Mouse (Mus musculus): ENCODE results near the gene Reep3. TPM values are rescaled to one million over a fixed set of nuclear protein-coding genes. Genes with fewer than 3 reads are reported as not detected.
A peak's percentile ranks its signal among the peaks of the same experiment; 100 is the strongest.
"Not testable (repeated sequence)": the region's sequence is repeated elsewhere in the genome, so short reads cannot be mapped to it uniquely, and the experiment has no call there.

Reep3 gene
- polyA plus RNA-seq, 1 experiment from 2014 or later, result 7.5 TPM

GRCm38 (mm10) chr10:67003743-67004526, 92.8 kb downstream of the Reep3 start:
- ATAC-seq (ENCODE audit: low read depth) (peak; percentile 65), DNase-seq (peak; percentile 27)
- peak overlapping the region; percentile 51 for H3K9ac ChIP-seq
- H3K27me3 ChIP-seq, result peaks cover 16% of the 10 kb centered on the region
- under 1% methylated on average over 22 of the region's 22 CpGs for WGBS (ENCODE audit: insufficient replicate concordance)
- H3K4me2 ChIP-seq, result peak overlapping the region; percentile 76
- H3K9me3 ChIP-seq (replicated peaks), result no peaks in the 10 kb centered on the region
- peaks cover 30% of the 10 kb centered on the region for H3K4me1 ChIP-seq (replicated peaks)
- H3K4me3 ChIP-seq (replicated peaks), result peak overlapping the region; percentile 48
- no peaks in the 10 kb centered on the region for H3K36me3 ChIP-seq
- peak overlapping the region; percentile 60 for H3K27ac ChIP-seq

DNA sequence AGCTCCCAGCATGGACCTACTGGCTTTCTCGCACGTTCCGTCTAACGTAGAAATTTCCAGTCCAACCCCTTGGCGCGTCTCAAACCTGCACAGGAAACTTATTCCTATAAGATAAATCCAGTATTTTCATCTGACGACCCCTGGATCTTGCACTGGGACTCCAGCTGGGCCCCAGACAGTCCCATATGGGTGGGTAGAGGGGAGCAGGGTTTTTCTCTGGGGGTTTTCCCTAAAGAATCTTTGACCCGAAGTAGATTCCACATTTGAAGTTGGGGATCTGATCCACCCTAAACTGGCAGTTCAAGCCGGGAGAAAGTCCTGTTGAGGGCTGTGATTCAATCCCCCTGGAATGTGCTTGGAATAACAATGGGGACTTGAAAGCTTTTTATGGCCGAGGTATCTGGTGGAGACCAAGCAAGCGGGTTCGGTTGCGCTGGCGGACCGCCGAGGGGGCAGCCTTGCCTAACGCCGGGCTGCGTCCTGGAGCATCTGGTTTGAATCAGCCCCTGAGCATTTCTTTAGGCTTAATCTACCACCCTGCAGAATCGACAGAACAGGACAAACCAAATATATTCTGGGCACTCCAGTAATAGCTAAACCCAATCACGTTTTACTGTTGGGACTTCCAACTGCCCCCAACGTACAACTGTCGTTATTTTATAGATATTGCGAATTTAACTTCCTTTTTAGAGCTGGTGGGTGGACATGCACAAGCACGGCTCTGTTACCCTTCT, 93.6 kb downstream of the Reep3 start:
- WGBS (ENCODE audit: insufficient replicate concordance), result 4% methylated on average over 25 of the region's 25 CpGs
- Histone ChIP-seq H3K9me3 (replicated peaks) (no peaks in the 10 kb centered on the region), H3K4me3 (replicated peaks) (peak overlapping the region; percentile 48), H3K27ac (peak overlapping the region; percentile 60), H3K9ac (peak overlapping the region; percentile 51), H3K27me3 (peaks cover 16% of the 10 kb centered on the region), H3K36me3 (no peaks in the 10 kb centered on the region), H3K4me1 (replicated peaks) (peaks cover 30% of the 10 kb centered on the region), H3K4me2 (peak overlapping the region; percentile 76)
- DNase-seq (no peak), ATAC-seq (ENCODE audit: low read depth) (no peak)

DNA sequence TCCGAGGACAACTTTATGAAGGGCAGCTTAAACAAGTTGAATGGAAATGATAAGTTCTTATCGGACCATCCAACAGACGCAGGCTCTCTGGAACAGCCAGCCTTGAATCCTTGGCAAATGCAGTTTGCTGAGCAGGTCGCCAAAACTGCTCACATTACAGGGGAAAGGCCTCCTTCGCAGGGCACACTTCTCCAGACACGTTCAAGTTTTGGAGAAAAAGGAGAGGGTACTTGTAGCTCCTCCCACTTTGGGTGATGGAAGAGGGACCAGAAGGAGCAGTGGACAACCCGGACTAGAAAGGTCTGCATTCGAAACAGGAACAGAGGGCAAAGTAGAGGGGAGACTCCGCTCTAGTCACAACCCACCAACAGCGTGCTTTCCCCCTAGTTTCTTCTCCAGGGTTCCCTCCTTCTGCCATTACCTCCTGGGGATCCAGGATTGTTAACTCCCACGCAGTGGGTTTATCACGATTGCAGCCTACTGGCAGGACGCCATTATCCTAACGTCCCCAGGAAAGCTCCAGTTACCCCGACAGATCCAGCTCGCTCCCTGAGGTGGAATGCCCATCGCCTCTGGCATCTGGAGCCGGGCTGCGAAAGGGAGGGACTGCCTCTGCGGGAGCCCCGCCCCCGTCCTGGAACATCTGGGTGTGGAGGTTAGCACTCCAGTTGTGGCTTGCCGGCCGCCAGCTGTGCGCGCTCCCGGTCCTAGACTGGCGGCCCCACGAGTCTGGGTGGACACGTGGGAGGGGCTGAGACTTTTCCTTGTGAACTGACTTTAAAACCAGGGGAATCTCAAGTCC, 94.3 kb downstream of the Reep3 start:
- Histone ChIP-seq H3K4me2 (peak overlapping the region; percentile 76), H3K4me1 (replicated peaks) (peaks cover 30% of the 10 kb centered on the region), H3K4me3 (replicated peaks) (peak overlapping the region; percentile 48), H3K36me3 (no peaks in the 10 kb centered on the region), H3K9me3 (replicated peaks) (no peaks in the 10 kb centered on the region), H3K27me3 (peaks cover 16% of the 10 kb centered on the region), H3K9ac (peak overlapping the region; percentile 51), H3K27ac (0 out of 2 replicates have a peak overlapping the region, but pooled peaks have one; percentile 60)
- peak; percentile 56 for DNase-seq
- 14% methylated on average over 30 of the region's 30 CpGs for WGBS (ENCODE audit: insufficient replicate concordance)
- peak; percentile 55; the same call in 1 of the 2 replicates for ATAC-seq (ENCODE audit: low read depth)

GRCm38 (mm10) chr10:67000958-67001615, 95.7 kb downstream of the Reep3 start:
- DNase-seq; H3K27ac ChIP-seq; H3K9me3 ChIP-seq (replicated peaks); H3K4me3 ChIP-seq (replicated peaks); H3K36me3 ChIP-seq; ATAC-seq (ENCODE audit: low read depth); H3K9ac ChIP-seq; H3K4me2 ChIP-seq: not testable (repeated sequence)
- 85% methylated on average over 13 of the region's 13 CpGs for WGBS (ENCODE audit: insufficient replicate concordance)
- Histone ChIP-seq H3K4me1 (replicated peaks) (peaks cover 30% of the 10 kb centered on the region), H3K27me3 (peaks cover 16% of the 10 kb centered on the region)

DNA sequence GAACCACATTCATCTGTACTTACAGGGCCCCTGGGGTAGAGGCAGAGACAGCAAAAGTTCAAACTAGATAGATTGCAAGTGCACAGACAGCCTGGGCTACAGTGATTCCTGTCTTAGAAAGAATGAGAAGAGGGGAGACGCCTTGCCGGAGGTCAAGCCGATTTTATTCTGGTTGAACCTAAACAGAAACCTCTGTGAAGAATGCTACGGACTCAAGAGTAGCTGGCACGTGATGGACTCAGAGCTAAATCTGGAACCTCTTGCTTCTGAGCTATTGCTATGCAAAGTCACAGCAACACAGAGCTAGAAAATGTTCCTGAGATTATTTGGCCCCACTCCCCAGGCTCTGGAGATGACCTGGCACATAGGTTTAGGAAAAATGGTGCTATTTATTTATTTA, 96.6 kb downstream of the Reep3 start:
- no peak overlapping the region for H3K9ac ChIP-seq
- H3K4me2 ChIP-seq, result no peak overlapping the region
- ATAC-seq (ENCODE audit: low read depth) (no peak), DNase-seq (no peak)
- H3K27ac ChIP-seq, result no peak overlapping the region
- peaks cover 32% of the 10 kb centered on the region for H3K4me1 ChIP-seq (replicated peaks)
- H3K9me3 ChIP-seq (replicated peaks), result no peaks in the 10 kb centered on the region
- peaks cover 16% of the 10 kb centered on the region for H3K27me3 ChIP-seq
- 82% methylated on average over 5 of the region's 5 CpGs for WGBS (ENCODE audit: insufficient replicate concordance)
- no peak overlapping the region for H3K4me3 ChIP-seq (replicated peaks)
- H3K36me3 ChIP-seq, result no peaks in the 10 kb centered on the region

DNA sequence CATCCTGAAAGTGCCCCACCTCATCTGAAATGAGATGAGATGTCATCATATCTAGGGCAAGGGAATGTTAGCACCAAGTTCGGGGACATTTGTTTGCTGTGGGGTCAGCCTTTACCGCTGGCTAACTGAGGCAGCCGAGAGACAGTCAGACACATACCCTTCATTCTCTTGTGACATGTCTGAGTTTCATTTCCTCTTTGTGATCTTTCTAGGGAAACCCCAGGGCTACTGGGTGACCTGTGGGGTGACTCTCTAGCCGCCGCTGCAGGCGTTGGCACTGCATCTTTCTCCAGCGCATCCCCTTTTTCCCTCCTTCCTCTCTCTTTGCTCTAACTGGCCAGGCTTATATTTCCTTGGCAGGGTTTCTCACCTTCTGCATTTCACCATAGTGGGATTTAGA, 98.0 kb downstream of the Reep3 start:
- 77% methylated on average over 7 of the region's 7 CpGs for WGBS (ENCODE audit: insufficient replicate concordance)
- H3K4me1 ChIP-seq (replicated peaks), result peaks cover 28% of the 10 kb centered on the region
- no peaks in the 10 kb centered on the region for H3K36me3 ChIP-seq
- H3K4me3 ChIP-seq (replicated peaks), result no peak overlapping the region
- ATAC-seq (ENCODE audit: low read depth), result no peak
- no peak for DNase-seq
- no peaks in the 10 kb centered on the region for H3K9me3 ChIP-seq (replicated peaks)
- H3K27ac ChIP-seq, result no peak overlapping the region
- H3K4me2 ChIP-seq, result no peak overlapping the region
- no peak overlapping the region for H3K9ac ChIP-seq
- H3K27me3 ChIP-seq, result peaks cover 15% of the 10 kb centered on the region

- H3K9ac ChIP-seq, result no peak overlapping the region
- no peaks in the 10 kb centered on the region for H3K9me3 ChIP-seq (replicated peaks)
- H3K4me1 ChIP-seq (replicated peaks), result peaks cover 11% of the 10 kb centered on the region
- no peak overlapping the region for H3K27ac ChIP-seq
- no peaks in the 10 kb centered on the region for H3K36me3 ChIP-seq
- no peak overlapping the region for H3K4me2 ChIP-seq
- no peak overlapping the region for H3K4me3 ChIP-seq (replicated peaks)
- no peak for DNase-seq
- WGBS (ENCODE audit: insufficient replicate concordance), result 52% methylated on average over 6 of the region's 6 CpGs
- no peaks in the 10 kb centered on the region for H3K27me3 ChIP-seq
- no peak for ATAC-seq (ENCODE audit: low read depth)
These were observed 101.6 kb downstream of the Reep3 start for GRCm38 (mm10) chr10:66995181-66995580.

DNA sequence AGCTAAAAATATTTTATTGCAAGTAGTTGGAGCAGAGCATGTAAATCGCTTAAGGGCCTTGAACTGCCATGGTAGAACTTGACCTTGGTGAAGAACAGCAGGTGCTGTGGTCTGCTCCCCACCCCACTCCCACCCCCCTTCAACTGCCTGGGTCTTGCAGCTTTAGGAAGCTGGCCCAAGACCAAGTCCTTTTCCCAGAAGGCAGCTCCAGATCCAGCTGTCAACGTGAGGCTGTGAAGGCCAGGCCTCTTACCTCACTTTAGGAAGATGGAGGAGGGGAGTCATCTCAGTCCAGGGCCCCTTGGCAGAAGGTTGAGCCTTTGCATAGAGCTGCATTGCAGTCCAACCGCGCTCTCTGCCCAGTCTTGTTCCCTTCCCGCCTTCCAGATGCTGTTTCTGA, 102.3 kb downstream of the Reep3 start:
- ATAC-seq (ENCODE audit: low read depth) (no peak), DNase-seq (no peak)
- no peak overlapping the region for H3K9ac ChIP-seq
- no peak overlapping the region for H3K27ac ChIP-seq
- 0 out of 2 replicates have a peak, but pooled peaks cover 2% of the 10 kb centered on the region for H3K9me3 ChIP-seq (replicated peaks)
- H3K36me3 ChIP-seq, result no peaks in the 10 kb centered on the region
- H3K4me3 ChIP-seq (replicated peaks), result no peak overlapping the region
- H3K4me1 ChIP-seq (replicated peaks), result peaks cover 11% of the 10 kb centered on the region
- WGBS (ENCODE audit: insufficient replicate concordance), result 47% methylated on average over 5 of the region's 5 CpGs
- H3K4me2 ChIP-seq, result peak overlapping the region; percentile 7; the same call in 1 of the 2 replicates
- H3K27me3 ChIP-seq, result no peaks in the 10 kb centered on the region

DNA sequence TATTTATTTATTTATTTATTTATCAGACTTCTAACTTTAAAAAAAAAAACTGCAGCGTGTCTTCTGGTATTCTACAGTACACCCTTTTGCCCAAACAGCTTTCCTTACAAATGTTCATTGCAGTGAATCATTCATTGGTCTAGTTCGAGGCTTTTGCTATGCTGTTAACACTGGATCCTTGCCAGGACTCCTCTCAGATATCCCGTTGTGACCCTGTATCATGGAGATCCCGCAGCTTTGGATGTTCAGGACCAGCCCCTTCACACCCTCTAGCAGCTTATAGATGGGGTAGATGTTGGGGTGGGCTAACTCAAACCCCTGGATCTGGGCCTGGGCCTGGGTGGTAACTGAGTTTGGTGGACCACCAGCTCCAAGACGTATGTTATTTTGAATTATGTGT, 104.2 kb downstream of the Reep3 start:
- H3K4me1 ChIP-seq (replicated peaks), result peaks cover 11% of the 10 kb centered on the region
- ATAC-seq (ENCODE audit: low read depth), result no peak
- no peaks in the 10 kb centered on the region for H3K36me3 ChIP-seq
- DNase-seq, result no peak
- H3K9me3 ChIP-seq (replicated peaks), result 0 out of 2 replicates have a peak, but pooled peaks cover 3% of the 10 kb centered on the region
- no peak overlapping the region for H3K4me3 ChIP-seq (replicated peaks)
- H3K27ac ChIP-seq, result no peak overlapping the region
- WGBS (ENCODE audit: insufficient replicate concordance), result 58% methylated on average over 5 of the region's 5 CpGs
- H3K4me2 ChIP-seq, result no peak overlapping the region
- H3K27me3 ChIP-seq, result no peaks in the 10 kb centered on the region
- no peak overlapping the region for H3K9ac ChIP-seq

DNA sequence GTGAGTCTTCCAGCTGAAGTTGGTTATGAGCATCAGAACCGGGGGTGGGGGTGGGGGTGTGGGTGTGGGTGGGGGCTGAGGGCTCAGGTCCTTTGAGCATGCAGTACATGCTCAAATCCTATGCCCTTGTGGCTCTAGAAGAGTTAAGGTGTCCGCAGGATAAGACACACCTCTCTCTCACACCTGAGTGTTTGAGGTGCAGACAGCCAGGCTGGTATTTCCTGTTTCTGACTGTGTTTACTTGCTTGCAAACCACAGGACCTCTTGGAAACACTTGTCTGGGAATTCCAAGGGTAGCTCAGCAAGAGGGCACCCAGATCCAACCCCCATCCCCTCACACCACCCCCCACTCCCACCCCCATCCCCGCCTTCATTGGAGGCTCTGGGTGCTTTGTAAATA, 106.2 kb downstream of the Reep3 start:
- no peaks in the 10 kb centered on the region for H3K36me3 ChIP-seq
- H3K9ac ChIP-seq, result no peak overlapping the region
- no peak overlapping the region for H3K27ac ChIP-seq
- ATAC-seq (ENCODE audit: low read depth) (no peak), DNase-seq (no peak)
- H3K9me3 ChIP-seq (replicated peaks), result 0 out of 2 replicates have a peak, but pooled peaks cover 3% of the 10 kb centered on the region
- H3K4me2 ChIP-seq, result no peak overlapping the region
- 80% methylated on average over 3 of the region's 3 CpGs for WGBS (ENCODE audit: insufficient replicate concordance)
- no peaks in the 10 kb centered on the region for H3K27me3 ChIP-seq
- H3K4me3 ChIP-seq (replicated peaks), result no peak overlapping the region
- H3K4me1 ChIP-seq (replicated peaks), result peaks cover 11% of the 10 kb centered on the region

Measured in liver, embryonic 13.5 days (tissue).